Mouse (Mus musculus) kidney, adult 8-10 months (tissue): ENCODE data around the gene Zbtb1.
"Not testable (repeated sequence)": the region's sequence is repeated elsewhere in the genome, so short reads cannot be mapped to it uniquely, and the experiment has no call there.

Experiments
- DNase-seq, 2 experiments: peaks; one replicate each; pipeline ENCODE4 v3.0.0; 2022

The Zbtb1 gene

GRCm38 (mm10) chr12:76405183-76405970 is 35.3 kb downstream of the Zbtb1 start:
- DNase-seq = peak in 1 of 2 experiments; percentile 19

- DNase-seq = no peak
These were observed 35.9 kb downstream of the Zbtb1 start for GRCm38 (mm10) chr12:76405971-76406370.

GRCm38 (mm10) chr12:76407184-76407583 is 37.1 kb downstream of the Zbtb1 start:
- no peak for DNase-seq

DNA sequence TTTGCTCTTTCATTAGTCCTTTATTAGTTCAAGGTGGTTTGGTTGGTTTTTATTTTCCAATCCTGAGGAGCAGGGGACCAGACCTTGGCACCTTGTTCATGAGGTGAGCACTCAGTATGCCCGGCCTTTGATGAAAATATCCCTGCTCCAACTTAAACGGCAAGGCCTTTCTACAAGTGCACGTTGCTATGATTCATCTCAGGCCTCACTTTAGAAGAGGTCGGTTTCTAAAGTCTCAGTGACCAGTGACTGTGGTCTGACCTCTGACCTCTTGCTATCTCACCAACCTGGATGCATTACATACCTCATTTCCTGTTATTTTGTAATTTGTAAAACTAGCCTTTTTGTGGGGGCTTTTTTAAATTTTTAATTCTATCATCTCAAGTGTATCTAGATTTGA is 39.1 kb downstream of the Zbtb1 start:
- no peak for DNase-seq

DNA sequence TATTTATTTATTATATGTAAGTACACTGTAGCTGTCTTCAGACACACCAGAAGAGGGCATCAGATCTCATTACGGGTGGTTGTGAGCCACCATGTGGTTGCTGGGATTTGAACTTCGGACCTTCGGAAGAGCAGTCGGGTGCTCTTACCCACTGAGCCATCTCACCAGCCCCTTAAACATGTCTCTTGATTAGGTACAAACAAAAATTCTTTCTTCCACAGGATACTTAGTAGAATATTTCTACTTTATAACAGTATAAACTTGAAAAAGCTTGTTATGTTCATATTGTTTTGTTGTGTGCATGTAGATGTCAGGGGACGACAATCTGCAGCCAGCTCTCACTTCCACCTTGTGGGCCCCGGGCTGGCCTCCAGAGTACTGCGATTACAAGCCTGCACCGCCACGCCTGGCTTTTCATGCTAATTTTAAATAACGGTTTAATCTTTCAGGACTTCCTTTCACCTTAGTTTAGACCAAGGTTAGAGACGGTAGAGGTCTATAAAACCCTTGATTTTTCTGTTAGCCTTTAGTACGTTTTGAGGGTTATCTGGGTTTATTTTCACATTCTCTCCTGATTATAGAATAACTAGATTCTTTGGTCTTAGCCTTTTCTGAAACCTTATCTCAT is 45.4 kb downstream of the Zbtb1 start:
- no peak for DNase-seq

DNA sequence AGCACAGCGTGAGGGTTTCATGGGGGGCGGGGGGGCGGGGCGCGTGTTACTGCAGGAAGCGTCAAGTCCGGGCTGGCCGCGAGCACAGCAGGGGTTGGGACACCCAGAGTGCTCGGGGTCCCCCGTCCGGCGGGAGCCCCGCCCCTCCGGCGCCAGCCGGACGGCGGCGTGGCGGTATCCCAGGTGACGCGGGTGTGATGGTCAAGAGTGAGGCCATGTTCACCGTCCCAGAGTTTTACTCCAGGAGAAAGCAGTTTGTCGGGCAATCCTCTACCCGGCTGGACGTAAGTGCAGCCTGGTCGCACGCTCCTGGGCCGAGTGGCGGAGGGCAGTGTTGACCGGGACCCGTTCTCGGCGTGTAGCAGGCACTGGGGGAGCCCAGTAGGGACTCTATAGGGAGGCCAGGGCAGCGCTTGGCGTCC is 47.4 kb downstream of the Zbtb1 start, which contains the start of gene Ppp1r36:
Ppp1r36 (plus strand) TSS at position 106 of the 422 bp plus-strand sequence.
- DNase-seq = no peak

DNA sequence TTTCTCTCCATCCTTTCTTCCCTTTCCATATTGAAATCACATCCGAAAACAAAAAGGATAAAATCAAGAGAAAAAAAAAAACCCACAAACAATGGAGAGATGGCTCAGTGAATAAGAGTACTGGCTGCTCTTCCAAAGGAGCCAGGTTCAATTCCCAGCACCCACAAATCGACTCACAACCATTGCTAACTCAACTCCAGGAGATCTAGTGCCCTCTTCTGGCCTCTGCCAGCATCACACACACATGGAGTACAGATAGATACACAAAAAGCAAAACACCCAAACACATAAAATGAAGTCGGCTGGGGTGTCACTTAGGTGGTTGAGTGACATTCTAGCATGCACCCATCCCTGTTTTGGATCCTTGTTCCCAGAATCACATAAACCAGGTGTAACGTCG is 48.3 kb downstream of the Zbtb1 start:
- DNase-seq = no peak

- DNase-seq = no peak
These were observed 55.2 kb downstream of the Zbtb1 start for GRCm38 (mm10) chr12:76425256-76425655.

GRCm38 (mm10) chr12:76427546-76427945 is 57.5 kb downstream of the Zbtb1 start:
- DNase-seq = no peak

DNA sequence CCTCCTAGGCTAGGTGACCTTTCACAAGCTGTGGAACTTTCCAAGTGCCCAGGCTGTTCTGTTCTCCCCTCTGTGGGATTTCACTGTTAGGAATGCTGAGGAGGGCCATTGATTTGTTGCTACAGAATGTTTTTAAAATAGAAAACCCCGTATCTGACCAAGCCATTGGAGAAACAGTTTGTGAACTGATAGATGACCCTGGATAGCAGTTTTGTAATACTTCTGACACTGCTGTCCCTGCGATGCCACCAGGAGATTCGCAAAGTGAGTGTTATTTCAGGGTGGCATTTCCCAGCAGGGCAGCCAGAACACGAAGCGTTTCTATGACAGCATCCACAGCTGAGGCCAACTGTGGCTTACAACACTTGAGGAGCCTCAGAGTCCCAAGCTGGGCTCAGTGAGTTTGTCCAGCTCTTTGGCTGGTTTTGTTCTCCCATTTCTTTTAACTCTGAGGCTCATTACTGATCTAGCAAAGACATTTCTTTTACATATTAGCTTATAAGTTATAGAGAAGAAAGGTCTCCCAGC is 60.9 kb downstream of the Zbtb1 start:
- no peak for DNase-seq

GRCm38 (mm10) chr12:76431431-76431830 is 61.4 kb downstream of the Zbtb1 start:
- no peak for DNase-seq

DNA sequence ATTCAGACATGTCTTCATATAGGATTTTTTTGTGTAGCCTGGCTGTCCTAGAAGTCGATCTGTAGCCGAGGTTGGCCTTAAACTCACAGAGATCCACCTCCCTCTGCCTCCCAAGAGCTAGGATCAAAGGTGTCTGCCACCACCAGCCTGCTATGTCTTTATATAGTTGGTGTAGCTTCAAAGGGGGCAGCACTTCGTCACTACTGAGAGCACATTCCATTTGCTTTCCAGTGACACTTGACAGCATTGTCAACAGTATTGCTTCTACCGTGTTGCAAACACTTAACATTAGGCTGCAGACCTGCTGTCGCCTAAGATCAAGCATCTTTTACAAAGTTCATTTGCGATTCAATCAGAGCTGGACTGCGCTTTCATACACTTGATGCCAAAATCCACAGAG is 64.0 kb downstream of the Zbtb1 start:
- no peak for DNase-seq

- DNase-seq = no peak
These were observed 65.0 kb downstream of the Zbtb1 start for GRCm38 (mm10) chr12:76435084-76435483.

DNA sequence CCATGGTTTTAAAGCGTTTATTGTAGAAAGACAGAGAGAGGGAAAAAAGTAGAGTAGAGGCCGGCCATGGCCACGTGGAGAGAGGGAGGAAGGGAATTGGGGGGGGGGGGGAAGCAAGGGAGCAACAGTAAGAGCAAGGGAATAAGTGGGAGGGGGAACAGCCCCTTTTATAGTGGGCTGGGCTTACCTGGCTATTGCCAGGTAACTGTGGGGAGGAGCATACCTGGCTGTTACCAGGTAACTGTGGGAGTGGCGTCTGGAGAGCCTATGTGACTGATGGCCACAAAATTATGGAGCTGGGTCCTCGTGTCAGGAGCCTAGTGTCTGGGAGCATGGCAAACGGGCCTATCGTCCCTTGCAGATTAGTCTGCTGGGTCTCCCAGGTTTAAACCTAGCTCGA is 65.5 kb downstream of the Zbtb1 start:
- DNase-seq = no peak

GRCm38 (mm10) chr12:76443488-76443887 is 73.4 kb downstream of the Zbtb1 start:
- DNase-seq = not testable (repeated sequence)

GRCm38 (mm10) chr12:76444359-76444772 is 74.3 kb downstream of the Zbtb1 start:
- DNase-seq = peak; percentile 13 to 18

GRCm38 (mm10) chr12:76444862-76445261 is 74.8 kb downstream of the Zbtb1 start:
- DNase-seq = no peak

GRCm38 (mm10) chr12:76446201-76446600 is 76.1 kb downstream of the Zbtb1 start:
- DNase-seq = peak; percentile 72 to 84
